Mouse (Mus musculus): ENCODE results near the gene Esrrg.

The Esrrg gene

GRCm38 (mm10) chr1:188008476-188008875 is 399.9 kb downstream of the Esrrg start:
- no peak for DNase-seq

GRCm38 (mm10) chr1:188009868-188010267 is 401.3 kb downstream of the Esrrg start:
- DNase-seq = no peak

- DNase-seq = no peak
Measured at GRCm38 (mm10) chr1:188010860-188011259, 402.3 kb downstream of the Esrrg start.

GRCm38 (mm10) chr1:188014411-188014810 is 405.8 kb downstream of the Esrrg start:
- DNase-seq = peak; percentile 97

GRCm38 (mm10) chr1:188017956-188018862 is 409.6 kb downstream of the Esrrg start:
- no peak for DNase-seq

- no peak for DNase-seq
Measured at GRCm38 (mm10) chr1:188029205-188029604, 420.6 kb downstream of the Esrrg start.

- DNase-seq = no peak
Measured at GRCm38 (mm10) chr1:188030116-188030515, 421.5 kb downstream of the Esrrg start.

GRCm38 (mm10) chr1:188031276-188031675 is 422.7 kb downstream of the Esrrg start:
- no peak for DNase-seq

- no peak for DNase-seq
Measured at GRCm38 (mm10) chr1:188035957-188036356, 427.4 kb downstream of the Esrrg start.

- peak; percentile 24 to 30 for DNase-seq
Measured at GRCm38 (mm10) chr1:188046691-188047121, 438.1 kb downstream of the Esrrg start.

GRCm38 (mm10) chr1:188047148-188047547 is 438.6 kb downstream of the Esrrg start:
- DNase-seq = no peak

- no peak for DNase-seq
Measured at GRCm38 (mm10) chr1:188055888-188056287, 447.3 kb downstream of the Esrrg start.

GRCm38 (mm10) chr1:188057892-188058291 is 449.3 kb downstream of the Esrrg start:
- no peak for DNase-seq

- DNase-seq = no peak
Measured at GRCm38 (mm10) chr1:188059006-188059405, 450.4 kb downstream of the Esrrg start.

GRCm38 (mm10) chr1:188060493-188060892 is 451.9 kb downstream of the Esrrg start:
- DNase-seq = no peak

- no peak for DNase-seq
Measured at GRCm38 (mm10) chr1:188068833-188069232, 460.2 kb downstream of the Esrrg start.

- DNase-seq = no peak
Measured at GRCm38 (mm10) chr1:188069849-188070248, 461.3 kb downstream of the Esrrg start.

GRCm38 (mm10) chr1:188077561-188078195 is 469.1 kb downstream of the Esrrg start:
- DNase-seq = peak; percentile 91 to 92

- DNase-seq = no peak
Measured at GRCm38 (mm10) chr1:188080261-188080875, 471.8 kb downstream of the Esrrg start.

GRCm38 (mm10) chr1:188082665-188083640 is 474.4 kb downstream of the Esrrg start:
- DNase-seq = peak; percentile 31 to 43

- DNase-seq = no peak
Measured at GRCm38 (mm10) chr1:188085116-188085879, 476.7 kb downstream of the Esrrg start.
